Mouse (Mus musculus): ENCODE results near the gene Pigk.

GRCm38 (mm10) chr3:152755515-152755914 lies 41.6 kb downstream of the Pigk start:
- TF ChIP-seq GATA1 (IDR thresholded peaks at IDR 0.05; ENCODE audit: borderline replicate concordance, low read length) (no peak), FLI1 (IDR thresholded peaks at IDR 0.05; ENCODE audit: low read length) (no peak)
